Mouse (Mus musculus): Measurements from ENCODE around the gene Gatc. TPM values are rescaled to one million over a fixed set of nuclear protein-coding genes. Genes with fewer than 3 reads are reported as not detected.
"Not testable (repeated sequence)": the region's sequence is repeated elsewhere in the genome, so short reads cannot be mapped to it uniquely, and the experiment has no call there.

The Gatc gene
- total RNA-seq, 1 experiment from 2014 or later, result 14.1 TPM

DNA sequence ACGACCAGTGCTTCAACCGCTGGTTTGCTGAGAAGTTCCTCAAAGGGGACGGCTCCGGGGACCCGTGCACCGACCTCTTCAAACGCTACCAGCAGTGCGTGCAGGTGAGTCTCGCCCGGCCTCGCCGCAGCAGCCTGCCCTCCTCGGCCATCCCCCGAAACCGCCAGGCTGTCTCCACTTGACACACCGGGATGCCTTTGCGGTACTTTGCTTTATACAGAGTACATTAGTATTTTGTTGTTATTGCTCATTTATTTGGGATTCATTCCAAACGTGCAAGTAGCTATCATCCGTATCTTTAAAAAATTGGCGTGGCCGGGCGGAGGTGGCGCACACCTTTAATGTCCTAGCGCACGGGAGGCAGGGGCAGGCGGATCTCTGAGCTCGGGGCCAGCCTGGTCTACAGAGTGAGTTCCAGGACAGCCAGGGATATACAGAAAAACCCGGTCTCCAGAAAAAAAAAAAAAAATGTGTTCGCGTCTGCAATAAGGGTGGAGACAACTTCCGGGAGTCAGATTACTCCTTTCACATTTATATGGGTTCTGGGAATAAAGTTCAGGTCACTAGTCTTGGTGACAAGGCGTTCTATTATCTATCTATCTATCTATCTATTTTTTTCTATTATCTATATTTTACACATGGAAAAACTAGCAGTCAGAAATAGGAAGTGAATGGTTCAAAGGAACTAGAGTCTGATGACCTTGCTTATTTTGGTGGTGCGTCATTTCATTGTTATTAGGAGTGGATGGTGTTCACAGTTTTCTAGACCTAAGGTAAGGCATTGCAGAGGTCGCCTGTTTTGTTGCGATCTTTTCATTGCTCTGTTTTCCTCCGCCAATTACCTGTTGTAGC lies 562 bp upstream of the Gatc start:
- ATAC-seq (replicated peaks in 1 of 2; ENCODE audit: insufficient read depth in 1 of 2, low FRiP score in 2 of 2, low TSS enrichment in 1 of 2, low read depth in 1 of 2, poor library complexity in 2 of 2, severe bottlenecking in 2 of 2), result no peak

DNA sequence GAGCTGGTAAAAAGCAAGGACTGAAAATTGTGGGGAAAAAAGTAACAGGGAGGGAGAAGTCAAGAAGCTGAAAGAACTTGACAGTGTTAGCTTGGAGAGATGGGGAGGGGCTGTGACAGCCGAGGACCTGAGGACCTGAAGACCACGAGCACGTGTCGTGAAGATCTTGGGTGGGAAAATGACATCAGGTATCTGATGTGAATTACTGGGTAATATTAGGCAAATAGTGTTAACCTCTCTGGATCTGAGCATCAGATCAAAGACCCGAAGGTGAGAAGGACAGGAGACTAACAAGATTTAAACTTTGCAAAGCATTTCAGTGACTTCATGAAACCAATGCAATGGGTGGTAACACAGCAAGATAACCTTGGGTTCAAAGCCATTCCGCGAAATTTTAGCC lies 971 bp downstream of the Gatc start:
- ATAC-seq (replicated peaks in 1 of 2; ENCODE audit: insufficient read depth in 1 of 2, low FRiP score in 2 of 2, low TSS enrichment in 1 of 2, low read depth in 1 of 2, poor library complexity in 2 of 2, severe bottlenecking in 2 of 2), result no peak

- 0 out of 4 replicates have a peak, but pooled peaks of 1 of the 2 experiments have one; percentile 12 for ATAC-seq (replicated peaks in 1 of 2; ENCODE audit: insufficient read depth in 1 of 2, low FRiP score in 2 of 2, low TSS enrichment in 1 of 2, low read depth in 1 of 2, poor library complexity in 2 of 2, severe bottlenecking in 2 of 2)
Observed at GRCm38 (mm10) chr5:115333626-115334025, 7.4 kb downstream of the Gatc start.

DNA sequence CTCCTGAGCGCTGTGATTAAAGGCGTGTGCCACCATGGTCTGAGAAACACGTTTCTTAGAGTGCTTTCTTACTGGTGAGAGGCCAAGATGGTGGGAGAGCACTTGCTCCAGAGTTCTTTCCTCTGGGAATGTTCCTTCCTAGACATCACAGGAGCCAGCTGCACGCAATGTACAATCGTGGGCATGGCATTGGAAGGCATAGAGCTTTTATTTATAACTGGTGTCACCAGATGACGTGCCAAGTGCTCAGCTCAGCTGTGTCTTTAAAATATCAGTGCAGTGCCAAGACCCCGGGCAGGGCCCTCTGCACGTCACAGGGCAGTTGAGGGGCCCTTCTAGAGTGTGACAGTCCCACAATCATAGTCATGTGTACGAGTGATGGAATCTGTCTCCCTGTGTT lies 10.0 kb downstream of the Gatc start:
- ATAC-seq (replicated peaks in 1 of 2; ENCODE audit: insufficient read depth in 1 of 2, low FRiP score in 2 of 2, low TSS enrichment in 1 of 2, low read depth in 1 of 2, poor library complexity in 2 of 2, severe bottlenecking in 2 of 2), result no peak

GRCm38 (mm10) chr5:115327610-115328548 lies 13.1 kb downstream of the Gatc start:
- no peak for ATAC-seq (replicated peaks in 1 of 2; ENCODE audit: insufficient read depth in 1 of 2, low FRiP score in 2 of 2, low TSS enrichment in 1 of 2, low read depth in 1 of 2, poor library complexity in 2 of 2, severe bottlenecking in 2 of 2)

DNA sequence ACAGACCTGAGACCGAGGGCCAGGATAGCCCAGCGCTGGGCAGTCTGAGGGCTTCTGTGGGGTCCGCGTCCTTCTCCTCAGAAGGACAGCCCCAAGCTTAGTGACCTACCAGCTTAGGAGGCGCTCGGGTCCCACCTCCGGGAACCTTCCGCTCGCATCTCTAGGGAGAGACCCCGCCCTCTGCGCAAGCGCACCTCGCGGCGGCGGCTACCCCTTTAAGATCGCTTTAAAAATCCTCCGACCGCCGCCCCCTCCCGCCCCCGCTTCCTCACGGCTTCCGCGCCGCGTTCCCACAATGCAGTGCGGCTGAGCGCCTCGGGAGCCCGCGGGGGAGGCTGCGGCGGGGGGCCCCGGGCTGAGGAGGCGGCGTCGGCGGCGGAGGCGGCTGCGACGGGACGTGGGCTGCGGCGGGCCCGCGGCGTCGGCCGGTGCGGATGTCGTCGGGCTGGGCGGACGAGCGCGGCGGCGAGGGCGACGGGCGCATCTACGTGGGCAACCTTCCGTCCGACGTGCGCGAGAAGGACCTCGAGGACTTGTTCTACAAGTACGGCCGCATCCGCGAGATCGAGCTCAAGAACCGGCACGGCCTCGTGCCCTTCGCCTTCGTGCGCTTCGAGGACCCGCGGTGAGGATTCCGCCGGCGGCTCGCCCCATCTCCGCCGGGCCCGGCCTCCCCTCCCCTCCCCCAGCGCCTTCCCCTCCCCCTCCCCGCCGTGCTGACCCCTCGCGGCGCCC lies 13.9 kb downstream of the Gatc start, which contains the start of gene Srsf9:
Gene Srsf9, plus strand, starts transcription at position 303 of the 735 bp plus-strand sequence.
- peak; percentile 80 to 90 for ATAC-seq (replicated peaks in 1 of 2; ENCODE audit: insufficient read depth in 1 of 2, low FRiP score in 2 of 2, low TSS enrichment in 1 of 2, low read depth in 1 of 2, poor library complexity in 2 of 2, severe bottlenecking in 2 of 2)

DNA sequence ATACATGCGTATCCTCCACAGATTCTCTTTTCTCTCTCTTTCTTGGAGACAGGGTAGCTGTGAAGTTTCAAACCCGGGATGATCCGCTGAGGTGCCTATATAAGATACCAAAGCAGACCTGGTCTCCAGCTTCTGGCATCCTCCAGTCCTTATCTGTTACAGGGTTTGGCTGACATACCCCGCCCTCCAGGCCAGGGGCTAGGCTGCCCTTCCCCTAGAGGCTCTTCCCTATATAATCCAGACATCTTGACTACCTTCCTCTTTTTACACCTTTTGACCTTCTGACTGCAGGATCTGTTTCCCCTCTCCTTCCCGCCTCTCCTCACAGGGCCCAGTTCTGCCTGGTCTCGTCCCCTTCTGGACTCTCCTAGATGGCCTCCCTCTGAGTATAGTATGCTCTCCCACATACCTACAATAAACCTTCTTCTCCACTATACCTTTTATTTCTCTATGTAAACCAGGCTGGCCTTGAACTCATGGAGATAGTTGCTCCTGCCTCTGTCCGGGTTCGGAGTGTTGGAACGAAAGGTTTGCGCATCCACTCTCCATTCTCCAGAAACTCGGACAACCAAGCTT lies 14.6 kb downstream of the Gatc start:
- peak; percentile 27 to 33; a peak in 3 of 4 replicates for ATAC-seq (replicated peaks in 1 of 2; ENCODE audit: insufficient read depth in 1 of 2, low FRiP score in 2 of 2, low TSS enrichment in 1 of 2, low read depth in 1 of 2, poor library complexity in 2 of 2, severe bottlenecking in 2 of 2)

DNA sequence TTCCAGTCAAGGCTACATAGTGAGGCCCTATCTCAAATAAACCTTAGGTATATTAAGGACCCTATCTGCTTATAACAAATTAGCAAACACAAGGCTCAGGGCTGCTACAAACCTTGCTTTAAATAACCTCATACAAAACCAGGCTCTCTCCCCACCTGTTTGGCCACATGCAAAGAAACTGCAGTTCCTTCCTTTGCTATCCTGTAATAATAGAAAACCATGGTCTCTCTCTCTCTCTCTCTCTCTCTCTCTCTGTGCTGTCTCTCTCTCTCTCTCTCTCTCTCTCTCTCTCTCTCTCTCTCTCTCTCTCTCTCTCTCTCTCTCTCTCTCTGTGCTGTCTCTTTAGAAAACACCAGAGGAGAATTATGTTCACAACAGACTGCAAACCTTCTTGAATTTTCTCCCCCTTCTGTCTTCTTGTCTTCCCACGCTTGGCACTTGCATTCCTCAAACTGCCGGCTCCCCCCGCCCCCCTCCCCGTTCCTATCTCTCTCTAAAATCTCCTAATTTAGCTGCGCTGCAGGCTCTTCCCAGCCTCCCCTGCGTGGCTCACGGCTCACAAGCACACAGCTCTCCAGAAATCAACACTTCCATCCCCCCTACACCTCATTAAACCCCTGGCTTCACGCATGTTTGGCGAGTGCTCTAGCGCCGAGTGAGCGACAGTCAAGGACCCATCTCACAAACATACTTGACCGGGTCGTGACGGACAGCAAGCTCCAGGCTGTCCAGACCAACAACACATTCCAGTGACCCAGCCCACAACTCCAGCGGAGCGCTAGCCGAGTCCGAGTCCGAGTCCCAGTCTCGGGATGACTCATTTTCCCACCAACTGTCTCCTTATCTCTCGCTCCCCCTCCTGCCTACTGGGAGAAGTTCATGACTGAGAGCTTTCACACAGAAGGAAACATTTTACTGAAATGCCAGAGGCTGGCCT lies 21.7 kb downstream of the Gatc start:
- peak; percentile 68 to 75 for ATAC-seq (replicated peaks in 1 of 2; ENCODE audit: insufficient read depth in 1 of 2, low FRiP score in 2 of 2, low TSS enrichment in 1 of 2, low read depth in 1 of 2, poor library complexity in 2 of 2, severe bottlenecking in 2 of 2)

GRCm38 (mm10) chr5:115317645-115318328 lies 23.2 kb downstream of the Gatc start:
- no peak for ATAC-seq (replicated peaks in 1 of 2; ENCODE audit: insufficient read depth in 1 of 2, low FRiP score in 2 of 2, low TSS enrichment in 1 of 2, low read depth in 1 of 2, poor library complexity in 2 of 2, severe bottlenecking in 2 of 2)

GRCm38 (mm10) chr5:115316968-115317644 lies 23.9 kb downstream of the Gatc start:
- no peak for ATAC-seq (replicated peaks in 1 of 2; ENCODE audit: insufficient read depth in 1 of 2, low FRiP score in 2 of 2, low TSS enrichment in 1 of 2, low read depth in 1 of 2, poor library complexity in 2 of 2, severe bottlenecking in 2 of 2)

- 0 out of 4 replicates have a peak, but pooled peaks of 1 of the 2 experiments have one; percentile 12 for ATAC-seq (replicated peaks in 1 of 2; ENCODE audit: insufficient read depth in 1 of 2, low FRiP score in 2 of 2, low TSS enrichment in 1 of 2, low read depth in 1 of 2, poor library complexity in 2 of 2, severe bottlenecking in 2 of 2)
Observed at GRCm38 (mm10) chr5:115313668-115313943, 27.4 kb downstream of the Gatc start.

DNA sequence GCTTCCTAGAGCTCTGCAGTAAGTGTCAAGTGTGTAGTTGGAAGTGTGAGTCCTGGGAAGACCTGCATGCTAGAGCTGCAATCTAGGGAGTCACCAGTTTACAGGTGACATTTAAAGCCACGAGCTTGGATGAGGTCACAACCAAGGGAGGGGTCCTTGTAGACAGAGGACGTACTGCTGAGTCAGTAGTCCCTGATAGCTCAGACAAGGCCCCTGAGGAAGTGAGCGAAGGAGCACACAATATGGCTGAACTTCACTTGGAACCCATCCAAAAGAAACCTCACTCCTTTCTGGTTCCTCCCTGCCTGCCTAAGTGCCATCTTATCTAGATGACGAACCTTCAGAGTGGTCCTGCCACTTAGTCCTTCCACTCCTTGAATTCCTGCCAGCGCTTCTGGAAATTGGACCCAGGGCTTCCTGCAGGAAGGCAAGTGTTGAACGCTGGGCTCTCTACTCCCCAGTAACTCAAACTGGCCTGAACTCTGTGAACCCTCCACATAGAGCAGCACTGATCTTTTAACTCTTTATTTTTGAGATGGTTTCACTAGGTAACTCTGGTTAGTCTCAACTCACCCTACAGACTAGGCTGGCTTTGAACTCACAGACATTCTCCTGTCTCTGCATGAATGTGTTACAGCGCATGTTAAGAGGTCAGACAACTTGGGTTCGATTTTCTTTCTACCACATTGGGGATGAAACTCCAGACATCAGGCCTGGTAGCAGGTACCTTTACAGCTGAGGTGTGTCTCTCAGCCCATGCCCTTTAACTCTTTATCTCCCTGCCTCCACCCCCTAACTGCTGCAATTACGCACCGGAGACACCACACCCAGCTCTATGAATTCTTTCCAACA lies 27.9 kb downstream of the Gatc start:
- ATAC-seq (replicated peaks in 1 of 2; ENCODE audit: insufficient read depth in 1 of 2, low FRiP score in 2 of 2, low TSS enrichment in 1 of 2, low read depth in 1 of 2, poor library complexity in 2 of 2, severe bottlenecking in 2 of 2), result peak; percentile 51 to 56; a peak in 3 of 4 replicates

DNA sequence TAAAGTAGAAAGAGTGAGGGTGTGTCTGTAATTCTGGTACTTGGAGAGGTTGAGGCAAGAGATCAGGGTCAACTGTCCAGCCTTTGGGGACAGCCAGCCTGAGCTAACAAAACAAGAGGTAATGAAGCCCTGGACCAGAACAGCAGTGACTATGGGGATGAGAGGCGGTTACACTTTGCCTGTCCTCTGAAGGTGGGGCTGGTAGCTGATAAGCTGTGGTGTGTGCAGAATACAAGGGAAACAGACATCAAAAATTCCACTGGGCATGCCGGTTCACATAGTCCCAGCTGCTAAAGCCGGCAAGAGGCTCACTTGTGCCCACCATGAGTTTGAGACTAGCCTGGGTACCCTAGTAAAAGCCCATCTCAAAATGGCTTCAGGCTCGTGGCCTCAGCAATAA lies 28.6 kb downstream of the Gatc start:
- 0 out of 4 replicates have a peak, but pooled peaks of 1 of the 2 experiments have one; percentile 2 for ATAC-seq (replicated peaks in 1 of 2; ENCODE audit: insufficient read depth in 1 of 2, low FRiP score in 2 of 2, low TSS enrichment in 1 of 2, low read depth in 1 of 2, poor library complexity in 2 of 2, severe bottlenecking in 2 of 2)

GRCm38 (mm10) chr5:115302190-115302589 lies 38.8 kb downstream of the Gatc start:
- ATAC-seq (replicated peaks in 1 of 2; ENCODE audit: insufficient read depth in 1 of 2, low FRiP score in 2 of 2, low TSS enrichment in 1 of 2, low read depth in 1 of 2, poor library complexity in 2 of 2, severe bottlenecking in 2 of 2), result not testable (repeated sequence)

All from hematopoietic stem cell, adult 5-6 weeks (primary cell).